Mouse (Mus musculus) MEL (cell line): ENCODE measurements around the gene Pex5.

Experiments used
- CTCF ChIP-seq, 3 experiments: IDR thresholded peaks in 2 of 3; conservative IDR thresholded peaks in 1 of 3; 2 replicates each; pipeline ENCODE4 v1.5.1; 2011 to 2012; ENCODE audit warnings: low read length in 3 of 3, low read depth in 2 of 3, mild to moderate bottlenecking in 2 of 3, improper control_type of control experiment in 1 of 3, inconsistent platforms in 1 of 3, mixed read lengths in 1 of 3, moderate library complexity in 1 of 3; ENCODE audit not compliant: control insufficient read depth in 1 of 3, insufficient read depth in 1 of 3, poor library complexity in 1 of 3, severe bottlenecking in 1 of 3
- POLR2A ChIP-seq, 2 experiments: IDR thresholded peaks; 2 replicates each; pipeline ENCODE4 v1.6.1; 2011 to 2012; ENCODE audit warnings: low read length in 2 of 2, mild to moderate bottlenecking in 2 of 2, control low read depth in 1 of 2, improper control_type of control experiment in 1 of 2, low read depth in 1 of 2, moderate library complexity in 1 of 2; ENCODE audit not compliant: control insufficient read depth in 1 of 2, insufficient read depth in 1 of 2, poor library complexity in 1 of 2

DNA sequence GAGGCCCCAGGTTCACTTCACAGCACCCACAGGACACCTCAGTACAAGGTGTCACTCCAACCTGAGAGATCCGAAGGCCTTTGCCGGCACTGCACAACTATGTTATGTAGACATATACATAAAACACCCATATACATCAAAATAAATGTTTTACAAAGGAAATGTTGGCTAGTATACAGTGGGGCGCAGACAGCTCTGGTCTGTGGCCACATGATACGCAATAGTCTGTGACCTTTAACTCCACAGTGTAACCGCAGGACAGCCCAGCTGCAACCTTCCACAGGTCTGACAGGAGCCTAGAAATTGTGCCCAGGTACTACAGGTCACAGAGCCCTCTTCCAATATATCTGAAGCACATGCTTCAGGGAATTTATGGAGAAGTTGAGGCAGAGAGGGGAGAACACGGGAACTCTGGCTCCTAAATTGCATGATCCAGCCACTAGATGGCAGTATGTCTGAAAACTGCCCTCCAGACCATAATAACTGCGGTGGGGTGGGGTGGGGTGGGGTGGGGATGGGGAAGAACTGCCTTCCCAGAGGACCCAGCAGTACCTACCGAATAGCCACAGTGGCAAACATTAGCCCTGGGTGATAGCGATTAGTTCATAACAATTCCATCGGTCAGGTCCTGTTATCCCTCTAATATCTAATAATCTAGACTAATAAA lies 33.5 kb upstream of the Pex5 start:
- TF ChIP-seq POLR2A (IDR thresholded peaks at IDR 0.05; ENCODE audit: control insufficient read depth in 1 of 2, insufficient read depth in 1 of 2, low read depth in 1 of 2, low read length in 2 of 2, poor library complexity in 1 of 2) (no peak), CTCF (IDR thresholded peaks at IDR 0.05 in 2 of 3, conservative IDR thresholded peaks at IDR 0.05 in 1 of 3; ENCODE audit: control insufficient read depth in 1 of 3, insufficient read depth in 1 of 3, low read depth in 2 of 3, low read length in 3 of 3, poor library complexity in 1 of 3, severe bottlenecking in 1 of 3) (peak; percentile 62 to 69 (median 63))
